Mouse (Mus musculus) heart, adult 2 months (tissue): ENCODE results near the gene Nudt17.
A peak's percentile ranks its signal among the peaks of the same experiment; 100 is the strongest.

ENCODE experiments used
- CTCF ChIP-seq: fragments of 200-600 bp; IDR thresholded peaks from 2 replicates; pipeline ENCODE4 v1.8.1; 2022; ENCODE audit warnings: antibody characterized with exemption, mild to moderate bottlenecking, moderate library complexity
- EP300 ChIP-seq: fragments of 200-500 bp; IDR thresholded peaks from 2 replicates; pipeline ENCODE4 v1.6.1; 2011; ENCODE audit warnings: low read depth, low read length, control low read depth; ENCODE audit not compliant: insufficient read depth
- POLR2A ChIP-seq: fragments of 200-500 bp; IDR thresholded peaks from 2 replicates; pipeline ENCODE4 v1.6.1; 2011; ENCODE audit warnings: mild to moderate bottlenecking, low read depth, low read length, control low read depth; ENCODE audit not compliant: insufficient read depth

DNA sequence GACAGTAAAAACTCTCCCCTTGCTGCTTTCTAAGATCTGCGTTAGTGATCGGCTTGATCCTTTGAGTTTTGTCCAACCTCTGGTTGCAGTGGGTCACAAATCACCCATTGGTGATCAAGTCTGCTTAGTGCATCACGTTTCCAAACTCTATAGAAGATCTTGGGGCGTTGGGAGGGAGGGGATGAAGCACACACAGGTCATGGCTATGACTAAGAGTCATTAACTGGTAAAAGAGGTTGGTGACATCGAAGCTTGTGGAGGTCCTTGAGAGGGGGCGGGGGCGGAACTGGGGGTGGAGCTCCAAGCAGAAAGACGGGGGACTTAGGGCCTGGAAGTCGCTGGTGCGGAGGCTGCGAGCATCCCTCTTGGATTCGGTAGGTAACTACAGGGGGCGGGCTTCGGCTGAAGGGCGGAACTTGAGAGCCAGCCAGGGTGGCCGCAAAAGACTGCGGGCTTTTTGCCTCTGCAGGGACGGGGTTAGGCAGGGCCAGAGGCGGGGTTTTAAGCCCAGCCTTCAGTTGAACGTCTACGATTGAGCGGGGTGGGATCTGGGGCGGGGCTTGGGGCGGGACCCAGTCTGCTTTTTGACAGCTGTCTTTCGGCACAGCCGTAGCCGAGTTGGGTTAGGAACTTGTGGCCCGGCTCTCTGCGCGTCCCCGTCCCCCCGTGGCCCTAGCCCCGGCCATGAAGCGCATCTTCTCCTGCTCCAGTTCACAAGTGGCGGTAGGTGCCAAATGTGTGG is 38.5 kb downstream of the Nudt17 start, which contains the start of gene Ankrd35:
- peak; percentile 53 for TF ChIP-seq CTCF
- no peak for TF ChIP-seq POLR2A
- TF ChIP-seq EP300: no peak
